Mouse (Mus musculus) liver, embryonic 15.5 days (tissue): ENCODE data around the gene Cers3. TPM values are rescaled to one million over a fixed set of nuclear protein-coding genes. Genes with fewer than 3 reads are reported as not detected.

Source experiments
- ATAC-seq: fragments of 200-750 bp; cut with Nextera tagmentation; 2 replicates; pipeline ENCODE4 v1.8.0; 2017; ENCODE audit warnings: moderate number of reproducible peaks, mild to moderate bottlenecking, moderate library complexity; ENCODE audit not compliant: insufficient read depth
- H3K27ac ChIP-seq: fragments of 300-500 bp; sonication (generic); replicated peaks from 2 replicates; pipeline ENCODE4 v1.5.1; 2015; ENCODE audit warnings: mild to moderate bottlenecking, inconsistent platforms
- H3K27me3 ChIP-seq: fragments of 300-500 bp; sonication (generic); 2 replicates; pipeline ENCODE4 v1.6.1; 2015; ENCODE audit warnings: mild to moderate bottlenecking, inconsistent platforms
- H3K36me3 ChIP-seq: fragments of 300-500 bp; sonication (generic); replicated peaks from 2 replicates; pipeline ENCODE4 v1.6.1; 2015; ENCODE audit warnings: moderate library complexity, mild to moderate bottlenecking, inconsistent platforms
- H3K4me1 ChIP-seq: fragments of 300-500 bp; sonication (generic); replicated peaks from 2 replicates; pipeline ENCODE4 v1.6.1; 2015; ENCODE audit warnings: inconsistent platforms
- H3K4me2 ChIP-seq: fragments of 300-500 bp; sonication (generic); 2 replicates; pipeline ENCODE4 v1.6.1; 2015; ENCODE audit warnings: moderate library complexity, mild to moderate bottlenecking, inconsistent platforms
- H3K4me3 ChIP-seq: fragments of 300-500 bp; sonication (generic); replicated peaks from 2 replicates; pipeline ENCODE4 v1.5.1; 2015; ENCODE audit warnings: mild to moderate bottlenecking, inconsistent platforms
- H3K9ac ChIP-seq: fragments of 300-500 bp; sonication (generic); 2 replicates; pipeline ENCODE4 v1.6.1; 2015; ENCODE audit warnings: moderate library complexity, mild to moderate bottlenecking, inconsistent platforms
- H3K9me3 ChIP-seq: fragments of 300-500 bp; sonication (generic); replicated peaks from 2 replicates; pipeline ENCODE4 v1.6.1; 2016; ENCODE audit warnings: inconsistent platforms
- WGBS: fragments of 180-500 bp; shearing (Covaris S2); methylation state at CpG from one replicate; pipeline ENCODE4 v1.1.7; 2015; ENCODE audit warnings: mixed read lengths; ENCODE audit not compliant: insufficient replicate concordance; 5-methylcytosine and 5-hydroxymethylcytosine counted together
- polyA plus RNA-seq: library from polyadenylated mRNA; unstranded; fragments of >200 nt; fragmentation: Nextera tagmentation; extraction: Ambion mirVana; gene quantifications from 2 replicates; pipeline ENCODE4 v1.2.1, GENCODE M21; 2015

Cers3 gene
- polyA plus RNA-seq, 1 experiment from 2014 or later = 0.05 TPM

GRCm38 (mm10) chr7:66866944-66867718 is 123.8 kb downstream of the Cers3 start:
- Histone ChIP-seq H3K9me3 (no peaks in the 10 kb centered on the region), H3K27ac (no peak overlapping the region)

DNA sequence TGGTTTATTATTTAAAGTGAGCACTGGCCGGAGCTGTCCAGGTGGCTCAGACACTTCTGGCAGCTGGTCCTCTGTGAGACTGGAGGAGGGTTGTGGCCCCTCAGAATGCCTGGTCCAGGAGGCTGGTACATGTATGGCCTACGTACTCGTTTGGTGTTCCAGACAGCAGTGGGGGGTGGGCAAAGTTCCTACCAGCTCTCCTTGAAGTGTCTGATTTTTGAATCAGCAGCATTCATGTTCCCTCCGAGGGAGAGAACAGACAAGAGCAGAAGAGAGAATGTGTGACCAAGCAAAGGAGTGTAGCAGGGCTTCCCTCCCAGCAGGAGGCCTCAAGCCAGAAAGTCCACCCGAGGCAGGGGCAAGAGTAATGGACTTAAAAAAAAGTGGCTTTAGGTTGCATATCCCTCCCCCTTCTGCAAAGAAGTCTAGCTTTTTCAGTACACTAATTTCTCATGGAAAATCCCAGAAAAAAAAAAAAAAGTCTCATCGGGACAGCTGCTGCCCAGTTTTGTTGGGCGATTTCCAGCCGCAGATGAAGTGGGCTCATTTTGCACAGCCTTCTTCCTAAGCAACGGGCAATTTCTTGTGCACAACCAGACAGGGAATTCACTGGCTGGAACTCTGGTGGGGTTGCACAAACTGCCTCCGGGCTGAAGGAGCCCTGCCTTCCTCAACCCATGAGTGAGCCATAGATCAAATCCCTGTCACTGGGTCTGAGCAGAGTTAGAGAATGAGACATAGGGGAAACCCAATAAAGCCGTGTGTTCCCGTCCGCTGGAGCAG is 124.6 kb downstream of the Cers3 start:
- H3K36me3 ChIP-seq = no peaks in the 10 kb centered on the region
- no peaks in the 10 kb centered on the region for H3K27me3 ChIP-seq
- no peak overlapping the region for H3K4me2 ChIP-seq
- no peaks in the 10 kb centered on the region for H3K9me3 ChIP-seq
- no peak overlapping the region for H3K9ac ChIP-seq
- no peak overlapping the region for H3K4me3 ChIP-seq
- H3K4me1 ChIP-seq = no peaks in the 10 kb centered on the region
- WGBS = 62% methylated on average over 13 of the region's 13 CpGs
- H3K27ac ChIP-seq = no peak overlapping the region
- no peak for ATAC-seq

More at GRCm38 (mm10) chr7:66866944-66867718, 123.8 kb downstream of the Cers3 start:
- 48% methylated on average over 19 of the region's 19 CpGs for WGBS
- no peak overlapping the region for H3K4me2 ChIP-seq
- no peaks in the 10 kb centered on the region for H3K4me1 ChIP-seq
- H3K27me3 ChIP-seq = no peaks in the 10 kb centered on the region
- H3K4me3 ChIP-seq = no peak overlapping the region
- no peak overlapping the region for H3K9ac ChIP-seq
- ATAC-seq = no peak
- no peaks in the 10 kb centered on the region for H3K36me3 ChIP-seq

- Histone ChIP-seq H3K27me3 (no peaks in the 10 kb centered on the region), H3K9ac (no peak overlapping the region), H3K27ac (no peak overlapping the region), H3K4me3 (no peak overlapping the region), H3K9me3 (no peaks in the 10 kb centered on the region), H3K4me2 (no peak overlapping the region), H3K4me1 (no peaks in the 10 kb centered on the region), H3K36me3 (no peaks in the 10 kb centered on the region)
- no peak for ATAC-seq
- 62% methylated on average over 7 of the region's 7 CpGs for WGBS
Measured at GRCm38 (mm10) chr7:66871520-66871919, 128.2 kb downstream of the Cers3 start.

DNA sequence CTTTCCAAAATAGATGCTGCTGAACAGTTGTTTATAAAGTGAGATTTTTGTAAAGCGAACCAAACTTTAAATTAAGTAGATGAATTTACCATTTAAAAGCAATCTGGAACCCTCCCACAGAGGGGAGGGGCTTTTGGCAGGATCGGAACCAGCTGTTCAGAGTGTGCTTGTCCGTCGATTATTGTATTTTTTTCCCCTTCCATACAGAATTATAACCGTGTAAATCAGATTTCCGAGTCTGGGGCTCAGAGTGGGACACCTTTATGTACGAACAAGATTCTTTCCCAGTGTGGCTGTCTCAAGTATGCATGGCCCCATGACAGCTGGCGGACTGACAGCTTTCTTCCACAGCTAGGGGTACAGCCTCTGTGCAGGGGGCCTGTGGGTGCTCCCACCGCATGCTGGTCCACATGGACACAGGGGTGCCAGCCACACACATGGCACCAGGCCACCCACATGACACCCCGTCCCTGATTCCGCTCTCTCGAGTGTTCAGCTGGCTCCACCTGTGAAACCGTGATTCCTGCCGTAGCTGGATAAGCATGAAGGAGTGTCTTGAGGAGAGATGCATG is 128.7 kb downstream of the Cers3 start:
- Histone ChIP-seq H3K9ac (no peak overlapping the region), H3K27ac (no peak overlapping the region), H3K36me3 (no peaks in the 10 kb centered on the region), H3K27me3 (no peaks in the 10 kb centered on the region), H3K4me3 (no peak overlapping the region), H3K4me1 (no peaks in the 10 kb centered on the region), H3K4me2 (no peak overlapping the region), H3K9me3 (no peaks in the 10 kb centered on the region)
- ATAC-seq = no peak
- 70% methylated on average over 14 of the region's 14 CpGs for WGBS

DNA sequence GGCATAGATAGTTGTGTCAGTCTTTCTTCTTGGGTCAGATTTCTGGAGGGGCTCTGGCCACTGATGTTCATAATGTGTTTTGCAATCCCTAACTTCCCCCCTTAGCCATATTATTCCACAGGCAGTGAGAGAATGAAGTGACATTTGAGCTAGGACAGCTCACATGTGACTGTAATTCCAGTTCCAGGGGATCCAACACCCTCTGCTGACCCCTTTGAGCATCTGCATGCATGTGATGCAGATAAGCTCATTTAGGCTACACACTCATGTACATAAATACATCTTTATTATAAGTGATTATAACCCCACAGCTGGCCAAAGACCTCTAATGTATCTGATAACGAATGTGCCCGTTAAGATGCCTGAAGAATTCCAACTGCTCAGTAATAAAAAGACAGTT is 129.9 kb downstream of the Cers3 start:
- Histone ChIP-seq H3K9ac (no peak overlapping the region), H3K4me3 (no peak overlapping the region), H3K4me1 (no peaks in the 10 kb centered on the region), H3K4me2 (no peak overlapping the region), H3K27me3 (no peaks in the 10 kb centered on the region), H3K27ac (no peak overlapping the region), H3K9me3 (no peaks in the 10 kb centered on the region), H3K36me3 (no peaks in the 10 kb centered on the region)
- ATAC-seq = no peak
- WGBS = 63% methylated on average over 2 of the region's 2 CpGs

Other genes with a start within 250 kb of the Cers3 start
- gene Asb7, start 53.9 kb upstream of the Cers3 start, polyA plus RNA-seq = 3.9 and 4.1 TPM in 2 replicates
- 3.2 and 3.7 TPM in 2 replicates for gene Lins1, start 53.6 kb upstream of the Cers3 start, polyA plus RNA-seq
- 0.07 and 0.12 TPM in 2 replicates for gene Adamts17, start 96.2 kb downstream of the Cers3 start, polyA plus RNA-seq